Mouse (Mus musculus) mouse trophoblast stem cell (cell line): ENCODE data around the gene Mtmr4.

Source experiments
- in situ Hi-C, 2 experiments: fragments of 300-500 bp; cut with MseI, MboI; formaldehyde crosslinking; loops; 2 replicates in 1 of 2; 3 replicates in 1 of 2; pipeline ENCODE4 v1.15.1; 2025

Gene Mtmr4

GRCm38 (mm10) chr11:87615551-87615950 lies 23.6 kb downstream of the Mtmr4 start:
- in situ Hi-C loops, result no loop called here

GRCm38 (mm10) chr11:87615952-87616351 lies 24.0 kb downstream of the Mtmr4 start:
- in situ Hi-C loops, result no loop called here

GRCm38 (mm10) chr11:87616790-87617474 lies 25.0 kb downstream of the Mtmr4 start, which contains the start of gene Hsf5:
TSS of gene Hsf5 (plus strand) at chr11:87617164.
- in situ Hi-C loops, result no loop called here

GRCm38 (mm10) chr11:87617606-87618005 lies 25.6 kb downstream of the Mtmr4 start:
- in situ Hi-C loops, result no loop called here

- in situ Hi-C loops, result no loop called here
Measured at GRCm38 (mm10) chr11:87623160-87623559, 31.2 kb downstream of the Mtmr4 start.

GRCm38 (mm10) chr11:87629859-87630258 lies 37.9 kb downstream of the Mtmr4 start:
- in situ Hi-C loops, result no loop called here

GRCm38 (mm10) chr11:87638793-87639192 lies 46.8 kb downstream of the Mtmr4 start:
- in situ Hi-C loops, result no loop called here

GRCm38 (mm10) chr11:87639206-87639605 lies 47.2 kb downstream of the Mtmr4 start:
- in situ Hi-C loops, result no loop called here

- in situ Hi-C loops, result no loop called here
Measured at GRCm38 (mm10) chr11:87642865-87643264, 50.9 kb downstream of the Mtmr4 start.

GRCm38 (mm10) chr11:87654693-87655092 lies 62.7 kb downstream of the Mtmr4 start:
- in situ Hi-C loops, result loop anchor here in 1 of 2 experiments (5.0 kb wide), 1 partner anchor 68 kb away; no protein-coding TSS in a partner anchor

GRCm38 (mm10) chr11:87659216-87659615 lies 67.3 kb downstream of the Mtmr4 start:
- in situ Hi-C loops, result loop anchor here in 1 of 2 experiments (5.0 kb wide), 1 partner anchor 63 kb away; no protein-coding TSS in a partner anchor

- in situ Hi-C loops, result no loop called here
Measured at GRCm38 (mm10) chr11:87662407-87662806, 70.4 kb downstream of the Mtmr4 start, which contains the start of gene Rnf43. TSS of gene Rnf43 (plus strand) at chr11:87662722.

GRCm38 (mm10) chr11:87662822-87663221 lies 70.9 kb downstream of the Mtmr4 start:
- in situ Hi-C loops, result no loop called here

- in situ Hi-C loops, result no loop called here
Measured at GRCm38 (mm10) chr11:87663948-87664347, 72.0 kb downstream of the Mtmr4 start.

- in situ Hi-C loops, result no loop called here
Measured at GRCm38 (mm10) chr11:87664521-87664920, 72.6 kb downstream of the Mtmr4 start.

GRCm38 (mm10) chr11:87665224-87665623 lies 73.3 kb downstream of the Mtmr4 start:
- in situ Hi-C loops, result no loop called here

GRCm38 (mm10) chr11:87665658-87666057 lies 73.7 kb downstream of the Mtmr4 start:
- in situ Hi-C loops, result no loop called here
